Mouse (Mus musculus): ENCODE measurements around the gene Henmt1. TPM values are rescaled to one million over a fixed set of nuclear protein-coding genes. Genes with fewer than 3 reads are reported as not detected.

Henmt1 gene
- not detected for total RNA-seq (2021)
- long read RNA-seq, experiment 1: 0 reads
- long read RNA-seq, experiment 2: 0 reads

DNA sequence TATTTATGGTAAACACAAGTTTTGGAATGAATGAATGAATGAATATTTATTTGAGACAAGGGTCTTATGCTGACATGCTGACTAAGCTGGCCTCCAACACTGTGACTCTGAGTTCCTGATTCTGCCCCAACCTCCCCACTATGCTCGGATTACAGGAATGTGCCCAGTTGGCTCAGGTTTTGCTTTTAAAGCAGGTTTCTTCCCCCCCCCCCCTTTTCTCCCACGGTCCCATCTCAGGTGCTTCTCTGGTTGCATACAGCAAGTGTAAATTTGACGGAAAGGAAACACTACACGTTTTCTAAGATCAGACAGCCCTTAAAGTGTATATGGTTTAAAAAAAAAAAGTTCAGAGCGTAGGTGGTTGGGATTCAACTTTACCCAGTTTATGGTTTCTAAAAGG, at the start of gene Henmt1:
Gene Henmt1 (plus strand): TSS at position 301 of the 400 bp plus-strand sequence.
- no peak for DNase-seq (ENCODE audit: low spot score in 2 of 2)

DNA sequence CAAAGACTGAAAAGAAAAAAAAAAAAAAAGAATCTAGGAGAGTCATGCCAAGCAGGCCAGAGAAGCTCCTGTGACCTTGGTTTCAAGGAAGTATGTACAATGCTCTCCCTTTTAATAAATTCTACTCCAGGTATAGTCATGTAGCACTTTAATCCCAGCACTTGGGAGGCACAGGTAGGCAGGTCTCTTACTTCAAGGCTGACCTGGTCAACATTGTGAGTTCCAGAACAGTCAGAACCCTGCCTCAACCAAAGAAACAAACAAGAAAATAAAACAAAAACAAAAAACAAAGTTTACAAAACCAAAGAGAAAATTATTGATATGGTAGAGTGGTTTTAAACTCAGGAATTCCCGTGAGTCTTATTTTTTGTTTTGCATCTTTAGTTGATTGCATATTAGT, 49.8 kb upstream of the Henmt1 start, which contains the start of gene Fndc7:
Gene Fndc7 (minus strand): TSS at position 101 of the 400 bp plus-strand sequence.
- DNase-seq (ENCODE audit: low spot score in 2 of 2): no peak

DNA sequence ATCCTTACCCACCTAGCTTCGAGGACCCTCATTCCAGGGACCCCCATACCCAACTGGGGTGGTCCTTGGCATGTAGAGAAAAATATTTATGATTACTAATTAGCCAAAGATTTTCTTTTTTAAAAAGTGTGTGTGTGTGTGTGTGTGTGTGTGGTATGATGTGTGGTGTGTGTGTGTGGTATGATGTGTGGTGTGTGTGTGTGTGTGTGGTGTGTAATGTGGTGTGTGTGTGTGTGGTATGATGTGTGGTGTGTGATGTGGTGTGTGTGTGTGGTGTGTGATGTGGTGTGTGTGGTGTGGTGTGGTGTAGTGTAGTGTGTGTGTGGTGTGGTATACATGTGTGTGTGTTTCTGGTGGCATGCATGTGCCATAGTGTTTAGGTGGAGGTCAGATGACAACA, 47.6 kb upstream of the Henmt1 start:
- no peak for DNase-seq (ENCODE audit: low spot score in 2 of 2)

DNA sequence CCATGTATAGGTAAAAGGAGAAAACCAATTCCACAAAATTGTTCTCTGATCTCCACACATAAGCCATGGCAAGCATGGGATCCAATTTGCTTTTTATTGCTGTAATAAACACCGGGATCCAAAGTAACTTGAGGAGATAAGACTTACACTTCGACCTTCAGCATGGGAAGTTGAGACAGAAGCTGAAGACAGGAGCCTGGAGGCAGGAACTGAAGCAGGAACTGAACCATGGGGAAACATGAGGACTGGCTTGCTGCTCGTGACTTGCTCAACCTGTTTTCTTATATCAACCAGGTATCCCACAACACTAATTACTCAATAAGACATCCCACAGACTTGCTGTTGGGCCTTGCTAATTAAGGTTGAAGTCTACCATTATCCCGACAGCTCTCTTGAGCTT, 46.8 kb upstream of the Henmt1 start:
- no peak for DNase-seq (ENCODE audit: low spot score in 2 of 2)

DNA sequence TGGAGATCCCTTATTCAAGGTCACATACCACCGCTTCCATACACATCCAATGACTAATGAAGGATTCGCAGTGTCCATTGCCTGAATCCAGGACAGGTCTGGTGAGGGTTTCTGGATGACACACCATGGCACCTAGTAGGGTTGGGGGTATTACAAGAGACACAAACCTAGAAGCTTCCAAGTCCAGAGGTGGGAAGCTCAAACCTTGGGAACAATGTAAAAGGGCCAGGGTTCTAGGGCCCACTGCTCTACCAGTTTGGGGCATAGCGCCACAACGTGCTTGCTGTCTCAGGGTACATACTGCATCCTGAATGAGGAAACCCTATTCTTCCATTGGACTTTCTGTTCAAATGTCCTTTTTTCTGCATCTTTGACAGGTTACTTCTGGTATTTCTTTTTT, 41.0 kb upstream of the Henmt1 start:
- no peak for DNase-seq (ENCODE audit: low spot score in 2 of 2)

DNA sequence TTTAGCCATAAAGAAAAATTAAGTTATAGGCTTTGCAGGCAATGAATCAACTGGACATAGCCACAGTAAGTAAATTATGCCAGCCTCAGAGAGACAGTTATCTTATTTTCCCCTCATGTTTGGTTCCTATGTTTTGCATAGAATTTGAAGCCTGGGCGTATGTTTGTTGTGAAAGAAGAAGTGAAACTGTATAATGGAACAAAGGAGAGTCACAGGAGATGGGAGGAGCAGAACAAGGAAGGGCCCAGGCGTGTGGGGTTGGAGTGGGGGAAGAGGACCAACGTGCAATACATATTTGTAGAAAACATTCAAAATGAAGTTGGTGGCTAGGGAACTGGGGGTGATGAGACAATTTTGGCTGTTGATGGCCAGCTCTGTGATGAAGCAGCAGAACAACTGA, 39.5 kb upstream of the Henmt1 start:
- no peak for DNase-seq (ENCODE audit: low spot score in 2 of 2)

DNA sequence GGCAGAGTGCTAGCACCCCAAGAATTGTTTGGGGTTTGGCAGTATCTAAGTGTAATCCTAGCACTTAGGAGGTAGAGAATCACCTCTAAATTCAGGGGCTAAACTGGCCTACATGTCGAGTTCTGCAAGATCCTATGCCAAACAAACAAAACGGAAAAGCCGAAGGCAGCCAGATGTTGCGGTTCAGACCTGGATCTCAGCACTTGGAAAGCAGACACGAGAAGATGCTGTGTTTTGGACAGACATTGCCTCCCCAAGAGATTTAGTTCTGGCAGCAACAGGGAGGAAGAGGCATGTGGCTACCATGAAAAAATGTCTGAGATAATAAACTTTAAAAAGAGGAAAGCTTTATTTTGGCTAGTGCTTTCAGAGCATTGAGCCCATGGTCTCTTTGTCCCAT, 39.0 kb upstream of the Henmt1 start:
- DNase-seq (ENCODE audit: low spot score in 2 of 2): peak in 1 of 2 experiments; percentile 24

DNA sequence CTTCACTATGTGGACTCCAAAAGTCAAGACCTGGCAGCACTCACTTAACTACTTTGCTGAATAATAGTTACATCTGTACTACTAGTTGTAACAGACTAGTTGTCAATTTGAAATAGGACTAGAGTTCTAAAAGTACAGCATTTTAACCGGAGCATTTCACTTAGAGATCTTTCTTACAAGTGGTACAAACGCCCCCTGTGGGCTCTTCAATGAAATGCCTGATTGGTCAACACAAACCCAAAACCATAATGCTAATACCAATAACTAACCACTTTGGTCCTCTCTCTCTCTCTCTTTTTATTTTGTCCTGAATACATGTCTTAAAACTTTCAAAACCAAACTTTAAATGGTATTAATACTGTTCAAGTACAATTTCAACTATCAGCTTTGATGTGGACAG, 37.6 kb upstream of the Henmt1 start:
- no peak for DNase-seq (ENCODE audit: low spot score in 2 of 2)

DNA sequence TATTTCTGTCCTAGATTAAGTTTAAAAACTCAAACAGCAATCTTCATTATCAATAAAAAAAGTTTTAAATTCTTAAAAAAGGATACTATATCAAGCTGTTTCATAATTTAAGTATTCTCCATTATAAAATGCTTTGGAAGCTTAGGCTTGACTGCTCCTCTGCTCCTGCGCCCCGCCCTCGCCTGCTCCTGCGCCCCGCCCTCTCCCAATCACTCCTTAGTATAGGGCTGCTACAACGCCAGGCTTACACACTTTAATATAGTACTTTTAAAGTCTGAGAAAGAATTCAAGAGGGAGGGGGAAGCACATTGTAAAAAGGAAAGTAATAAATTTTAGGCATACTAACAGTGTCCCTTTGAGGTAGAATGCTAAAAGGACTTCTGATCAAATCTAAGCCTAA, 36.7 kb upstream of the Henmt1 start:
- no peak for DNase-seq (ENCODE audit: low spot score in 2 of 2)

DNA sequence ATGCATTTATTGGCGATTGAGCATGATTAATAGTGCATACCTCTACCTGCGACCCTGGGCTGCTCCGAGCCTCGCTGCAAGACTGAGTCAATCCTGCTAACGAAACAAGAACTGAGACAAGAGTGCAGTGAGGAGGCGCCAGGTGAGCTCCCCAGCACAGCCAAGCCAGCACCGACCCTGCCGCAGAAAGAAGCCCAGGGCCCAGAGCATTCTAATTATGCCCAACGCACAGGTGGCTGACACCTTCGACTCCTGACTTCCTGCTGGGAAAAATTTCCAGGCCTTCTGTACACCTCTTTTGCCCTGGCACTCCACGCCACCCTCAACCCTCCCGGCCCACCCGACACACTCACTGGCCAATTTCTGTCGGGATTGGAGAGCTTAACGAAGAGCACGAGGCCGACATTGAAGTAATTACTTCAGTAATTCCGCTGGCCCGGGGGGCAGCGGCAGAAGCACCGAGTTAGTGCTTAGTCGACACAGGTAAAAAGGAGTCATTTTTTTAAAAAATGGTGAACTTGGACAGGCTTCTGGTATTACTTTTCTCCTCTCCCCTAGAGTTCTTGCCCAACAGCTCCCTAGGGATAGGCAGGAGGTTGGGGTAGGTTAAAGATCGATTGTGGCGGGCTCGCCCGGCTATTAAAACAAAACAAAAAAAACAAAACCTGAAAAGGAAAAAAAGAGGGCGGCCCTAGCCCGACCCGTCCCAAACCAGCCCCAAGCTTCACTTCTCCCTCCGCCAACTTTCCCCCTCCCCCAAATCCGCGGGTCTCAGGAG, 29.2 kb upstream of the Henmt1 start:
- peak in 1 of 2 experiments; percentile 11 for DNase-seq (ENCODE audit: low spot score in 2 of 2)

DNA sequence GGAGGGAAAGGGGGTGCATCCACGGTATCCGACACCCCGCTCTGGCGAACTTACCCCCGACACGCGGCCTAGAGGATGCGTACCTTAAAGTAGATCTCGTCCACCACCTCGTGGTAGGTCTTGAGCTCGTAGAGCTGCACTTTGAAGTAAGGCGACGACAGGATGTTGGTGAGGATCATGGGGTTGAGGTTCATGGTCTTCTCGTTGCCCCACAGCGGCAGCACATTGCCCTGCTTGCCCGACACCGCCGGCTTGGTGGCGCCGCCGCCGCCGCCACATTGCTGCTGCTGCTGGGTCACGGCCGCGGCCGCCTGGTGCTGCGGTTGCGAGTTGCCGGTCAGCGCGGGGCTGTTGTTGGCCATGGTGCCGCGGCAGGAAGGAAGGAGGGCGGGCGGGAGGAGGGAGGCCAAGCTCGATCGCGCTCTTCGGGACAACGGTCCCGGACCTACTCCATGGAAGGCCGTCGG, 28.6 kb upstream of the Henmt1 start:
- peak; percentile 40 to 71 for DNase-seq (ENCODE audit: low spot score in 2 of 2)

DNA sequence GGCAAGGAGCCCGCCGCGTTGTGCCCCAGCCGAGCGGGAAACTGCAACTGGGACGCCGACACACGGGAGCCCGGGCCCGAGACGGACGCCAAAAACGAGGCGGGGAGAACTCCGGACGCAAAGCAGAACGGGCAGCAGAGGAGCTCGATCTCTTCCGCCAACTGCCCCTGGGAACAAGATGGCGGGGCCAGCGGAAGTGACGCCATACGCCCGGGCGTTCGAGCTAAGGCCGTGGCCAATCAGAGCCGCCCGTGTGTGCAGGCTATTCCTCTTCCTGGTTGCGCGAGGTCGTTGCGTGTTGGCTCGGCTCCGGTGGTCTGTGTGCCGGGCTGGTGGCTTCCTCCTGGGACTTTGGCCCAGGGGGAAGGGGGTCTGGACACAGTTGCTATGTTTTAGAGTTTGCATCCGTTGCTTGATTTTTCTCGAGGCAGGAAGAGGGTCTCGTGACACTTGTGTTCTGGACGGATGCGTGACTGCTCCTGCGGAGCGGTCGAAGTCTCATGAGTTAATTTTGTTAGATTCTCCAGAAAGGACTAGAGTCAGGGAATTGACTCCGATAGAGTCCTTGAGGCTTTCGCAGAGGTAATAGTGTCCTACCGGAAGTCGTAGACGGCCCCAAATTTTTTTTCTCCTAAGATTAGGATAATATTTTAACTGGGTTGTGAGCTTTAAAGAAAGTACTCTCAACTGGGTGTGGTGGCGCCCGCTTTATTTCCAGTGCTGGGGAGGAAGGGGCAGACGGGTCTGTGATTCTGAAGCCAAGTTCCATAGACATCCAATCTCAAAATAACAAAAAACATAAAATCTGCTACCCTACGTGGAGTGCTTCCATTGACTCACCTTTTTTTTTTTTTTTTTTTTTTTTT, 27.9 kb upstream of the Henmt1 start, which contains the start of gene Prpf38b:
Gene Prpf38b (minus strand): TSS at position 180 of the 866 bp plus-strand sequence.
- peak; percentile 88 to 96 for DNase-seq (ENCODE audit: low spot score in 2 of 2)

DNA sequence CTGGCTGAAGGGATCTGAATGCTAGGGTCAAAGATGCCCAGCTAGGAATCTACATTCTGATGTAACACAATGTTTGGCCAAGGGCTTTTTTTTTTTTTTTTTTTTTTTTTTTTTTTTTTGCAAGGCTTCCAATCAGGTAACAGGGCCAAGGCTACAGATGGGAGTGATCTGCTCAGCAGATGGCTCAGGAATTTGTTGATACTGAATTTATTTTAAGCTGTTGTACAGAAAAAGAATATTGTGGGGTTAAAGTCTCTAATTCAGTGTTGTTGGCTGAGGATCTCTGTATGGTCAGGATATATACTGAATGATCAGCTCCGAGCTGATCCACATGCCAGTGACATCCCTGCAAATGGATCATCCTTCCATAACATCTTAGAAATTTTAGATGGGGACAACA, 23.7 kb upstream of the Henmt1 start:
- DNase-seq (ENCODE audit: low spot score in 2 of 2): no peak

DNA sequence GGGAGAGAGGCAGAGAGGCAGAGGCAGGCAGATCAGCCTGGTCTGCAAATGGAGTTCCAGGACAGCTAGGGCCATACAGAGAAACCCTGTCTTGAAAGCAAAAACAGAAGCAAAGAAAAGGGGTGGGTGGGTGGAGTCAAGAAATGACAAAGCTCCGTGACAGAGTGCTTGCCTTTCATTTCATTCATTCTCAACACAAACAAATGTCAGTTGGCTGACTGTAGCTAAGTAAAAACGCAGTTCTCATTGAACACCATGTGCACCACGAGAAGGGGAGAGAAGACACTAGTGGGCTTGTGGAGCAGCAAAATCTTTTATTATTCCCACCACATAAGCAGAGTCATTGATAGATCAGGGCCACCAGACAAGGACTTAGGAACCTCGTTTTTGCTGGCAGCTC, 22.8 kb upstream of the Henmt1 start:
- DNase-seq (ENCODE audit: low spot score in 2 of 2): no peak

DNA sequence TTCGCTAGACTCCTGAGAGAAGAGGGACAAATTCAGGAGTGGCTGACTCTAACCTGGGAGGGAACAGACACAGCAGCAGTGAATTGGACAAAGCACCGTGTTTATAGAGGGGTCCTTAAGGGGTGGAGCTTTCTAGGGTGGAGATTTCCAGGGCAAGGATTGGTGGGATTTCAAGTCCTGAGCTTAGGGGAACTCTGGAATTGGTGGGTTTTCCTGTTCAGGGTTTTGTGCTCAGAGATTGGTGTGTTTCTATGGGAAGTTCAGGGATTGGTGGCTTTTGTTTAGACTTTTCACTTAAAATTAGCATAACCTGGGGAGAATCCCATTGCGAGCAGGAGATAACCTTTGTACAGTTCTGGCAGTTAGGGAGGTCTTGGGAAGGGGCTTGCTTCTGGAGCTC, 21.7 kb upstream of the Henmt1 start:
- no peak for DNase-seq (ENCODE audit: low spot score in 2 of 2)

DNA sequence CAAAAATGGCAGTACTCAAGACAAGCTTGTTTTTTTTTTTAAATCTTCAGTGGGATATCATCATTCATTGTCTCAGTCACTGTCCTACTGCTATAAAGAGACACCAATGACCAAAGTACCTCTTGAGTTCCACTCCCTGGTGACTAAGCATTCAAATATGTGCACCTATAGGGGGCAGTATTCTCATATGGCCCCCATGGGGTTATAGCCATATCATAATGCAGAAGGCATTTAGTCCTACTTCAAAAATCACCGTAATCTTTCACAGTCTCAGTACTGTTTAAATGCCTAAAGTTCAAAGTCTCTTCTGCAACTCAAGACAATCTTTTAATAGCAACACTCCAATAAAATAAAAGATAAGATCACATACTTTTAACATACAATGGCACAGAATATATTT, 20.8 kb upstream of the Henmt1 start:
- DNase-seq (ENCODE audit: low spot score in 2 of 2): no peak

DNA sequence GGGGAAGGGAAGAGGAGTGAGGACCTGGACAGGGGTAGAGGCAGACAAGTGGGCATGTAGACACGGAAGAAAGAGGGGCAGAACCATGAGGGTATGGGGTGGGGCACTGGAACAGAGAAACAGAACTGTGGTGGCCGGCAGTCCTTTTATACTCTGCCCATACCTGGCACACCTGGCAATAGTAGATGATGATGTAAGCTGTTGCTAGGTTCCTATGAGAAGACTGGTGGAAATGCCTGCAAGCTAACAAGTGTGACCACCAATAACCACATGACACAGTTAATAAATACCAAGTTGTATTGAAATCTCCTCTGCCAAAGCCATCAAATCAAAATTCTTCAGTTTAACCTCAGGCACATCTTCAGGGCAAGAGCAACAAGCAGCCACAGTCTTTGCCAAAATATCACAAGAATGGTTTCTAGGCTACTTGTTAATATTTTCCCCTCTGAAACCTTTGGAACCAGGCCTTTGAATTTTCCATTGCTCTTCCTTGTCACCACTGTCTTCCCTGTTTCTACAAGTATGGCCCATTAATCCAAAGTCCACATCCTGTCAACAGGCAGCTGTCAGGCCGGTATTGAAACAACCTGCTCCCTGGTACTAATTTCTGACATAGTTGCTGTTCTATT, 19.1 kb upstream of the Henmt1 start:
- no peak for DNase-seq (ENCODE audit: low spot score in 2 of 2)

DNA sequence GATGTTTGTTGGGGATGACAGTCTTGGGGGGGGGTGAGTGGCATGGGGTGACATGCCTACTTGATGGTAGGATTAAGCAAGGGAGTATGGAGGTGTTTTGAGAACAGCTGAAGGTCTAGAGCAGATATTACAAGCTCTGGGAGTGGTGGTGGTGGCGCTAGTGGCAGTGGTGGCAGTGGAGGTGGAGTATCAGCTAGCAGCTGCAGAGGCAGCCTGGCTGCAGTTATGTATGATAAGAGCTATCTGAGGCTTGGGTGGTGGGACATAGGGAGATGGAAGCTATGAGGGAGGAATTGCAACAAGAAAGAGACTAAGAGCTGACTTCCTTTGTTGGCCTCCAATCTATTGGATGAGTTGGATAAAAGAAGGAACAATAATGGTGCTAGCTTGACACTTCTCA, 17.9 kb upstream of the Henmt1 start:
- no peak for DNase-seq (ENCODE audit: low spot score in 2 of 2)

DNA sequence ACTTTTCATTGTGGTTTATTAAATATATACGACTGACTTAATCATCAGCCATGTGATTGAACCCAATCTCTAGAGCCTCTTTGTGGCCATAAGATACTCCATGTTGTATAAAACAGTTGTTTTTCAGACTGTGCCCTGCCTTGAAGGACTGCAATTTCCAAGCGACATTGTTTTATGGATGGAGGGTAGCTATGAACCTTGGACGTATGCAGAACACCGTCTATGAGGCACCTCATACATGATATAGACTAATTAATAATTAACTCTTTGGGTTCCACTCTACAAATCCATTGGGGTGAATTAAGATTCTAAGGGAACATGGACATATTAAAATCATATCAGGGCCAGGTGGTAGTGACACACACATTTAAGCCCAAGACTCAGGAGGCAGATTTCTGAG, 14.0 kb upstream of the Henmt1 start:
- DNase-seq (ENCODE audit: low spot score in 2 of 2): no peak

DNA sequence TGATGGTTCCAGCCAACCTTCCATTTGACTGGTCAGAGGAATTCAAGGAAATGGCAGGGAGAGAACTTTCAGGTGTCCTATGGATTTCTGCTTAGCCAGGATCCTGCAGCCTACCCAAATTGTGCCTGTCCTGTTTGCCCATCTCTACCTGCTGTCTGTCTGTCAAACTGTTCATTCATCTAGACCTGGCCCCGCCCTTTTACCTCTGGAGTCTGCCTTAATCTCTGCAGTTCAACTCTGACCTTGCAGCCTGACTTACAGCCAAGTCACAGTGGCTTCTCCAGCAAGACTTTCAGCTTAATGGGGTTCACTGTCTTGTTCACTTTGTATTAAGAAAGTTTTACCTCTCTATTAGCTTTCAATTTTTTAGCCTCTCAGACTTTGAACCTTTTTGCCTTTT, 13.4 kb upstream of the Henmt1 start:
- DNase-seq (ENCODE audit: low spot score in 2 of 2): no peak

DNA sequence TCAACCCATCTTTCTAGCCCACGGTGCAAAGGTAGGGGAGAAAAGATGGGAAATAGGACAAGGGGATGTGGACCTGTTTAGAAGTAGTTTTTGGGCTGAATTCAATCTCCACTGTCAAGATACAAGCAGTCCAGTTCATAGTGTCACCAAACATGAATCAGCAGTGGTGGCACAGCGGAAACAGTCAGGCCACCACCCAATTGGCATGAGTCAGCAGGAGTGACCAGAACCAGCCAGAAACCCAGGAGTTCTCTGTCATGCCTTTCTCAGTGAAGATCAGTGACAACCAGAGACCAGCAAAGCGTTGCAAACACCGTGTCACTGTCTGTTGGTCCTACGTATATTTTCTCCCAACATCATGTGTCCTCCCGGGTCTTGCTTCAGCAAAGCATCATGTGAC, 6.1 kb upstream of the Henmt1 start:
- DNase-seq (ENCODE audit: low spot score in 2 of 2): no peak

DNA sequence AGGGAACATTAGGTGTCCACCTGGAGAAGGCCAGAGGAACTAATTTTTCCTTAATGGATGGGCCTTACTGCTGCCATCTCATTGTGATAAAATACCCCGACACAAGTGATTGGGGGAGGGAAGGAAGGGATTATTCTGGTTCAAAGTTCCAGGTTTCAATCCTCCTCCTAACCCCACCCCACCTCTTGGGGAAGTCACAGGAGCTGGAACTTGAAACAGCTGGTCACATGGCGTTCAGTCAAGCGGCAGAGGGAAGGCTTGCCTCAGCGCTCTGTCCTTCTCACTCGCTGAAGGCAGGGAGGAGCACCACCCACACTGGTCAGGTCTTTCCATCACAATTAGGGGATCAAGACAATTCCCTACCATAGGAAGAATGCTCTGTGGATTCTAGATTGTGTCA, 982 bp upstream of the Henmt1 start:
- DNase-seq (ENCODE audit: low spot score in 2 of 2): no peak

All from gastrocnemius, postnatal 4 days (tissue).